Mouse (Mus musculus) neural tube, embryonic 12.5 days (tissue): ENCODE results near the gene Lrrc59. TPM values are rescaled to one million over a fixed set of nuclear protein-coding genes. Genes with fewer than 3 reads are reported as not detected.

Source experiments
- ATAC-seq: fragments of 200-750 bp; cut with Nextera tagmentation; 2 replicates; pipeline ENCODE4 v1.8.0; 2017; ENCODE audit warnings: low read depth, mild to moderate bottlenecking, moderate TSS enrichment, moderate library complexity; ENCODE audit not compliant: low FRiP score
- H3K27ac ChIP-seq: fragments of 300-500 bp; sonication (generic); 2 replicates; pipeline ENCODE4 v1.5.1; 2016
- H3K27me3 ChIP-seq: fragments of 300-500 bp; sonication (generic); replicated peaks from 2 replicates; pipeline ENCODE4 v1.6.1; 2016; ENCODE audit warnings: mild to moderate bottlenecking
- H3K36me3 ChIP-seq: fragments of 300-500 bp; sonication (generic); 2 replicates; pipeline ENCODE4 v1.6.1; 2016; ENCODE audit warnings: mild to moderate bottlenecking
- H3K4me1 ChIP-seq: fragments of 300-500 bp; sonication (generic); 2 replicates; pipeline ENCODE4 v1.6.1; 2016
- H3K4me2 ChIP-seq: fragments of 300-500 bp; sonication (generic); replicated peaks from 2 replicates; pipeline ENCODE4 v1.6.1; 2016; ENCODE audit warnings: mild to moderate bottlenecking
- H3K4me3 ChIP-seq: fragments of 300-500 bp; sonication (generic); 2 replicates; pipeline ENCODE4 v1.5.1; 2016
- H3K9ac ChIP-seq: fragments of 300-500 bp; sonication (generic); 2 replicates; pipeline ENCODE4 v1.6.1; 2016; ENCODE audit warnings: mild to moderate bottlenecking
- H3K9me3 ChIP-seq: fragments of 300-500 bp; sonication (generic); 2 replicates; pipeline ENCODE4 v1.6.1; 2016; ENCODE audit warnings: mild to moderate bottlenecking
- WGBS: fragments of 180-500 bp; shearing (Covaris S2); methylation state at CpG from one replicate; pipeline ENCODE4 v1.1.7; 2016; 5-methylcytosine and 5-hydroxymethylcytosine counted together
- polyA plus RNA-seq: library from polyadenylated mRNA; unstranded; fragments of >200 nt; fragmentation: Nextera tagmentation; extraction: Ambion mirVana; gene quantifications from 2 replicates; pipeline ENCODE4 v1.2.1, GENCODE M21; 2016

The Lrrc59 gene
- polyA plus RNA-seq, result 201 and 203 TPM in 2 replicates

DNA sequence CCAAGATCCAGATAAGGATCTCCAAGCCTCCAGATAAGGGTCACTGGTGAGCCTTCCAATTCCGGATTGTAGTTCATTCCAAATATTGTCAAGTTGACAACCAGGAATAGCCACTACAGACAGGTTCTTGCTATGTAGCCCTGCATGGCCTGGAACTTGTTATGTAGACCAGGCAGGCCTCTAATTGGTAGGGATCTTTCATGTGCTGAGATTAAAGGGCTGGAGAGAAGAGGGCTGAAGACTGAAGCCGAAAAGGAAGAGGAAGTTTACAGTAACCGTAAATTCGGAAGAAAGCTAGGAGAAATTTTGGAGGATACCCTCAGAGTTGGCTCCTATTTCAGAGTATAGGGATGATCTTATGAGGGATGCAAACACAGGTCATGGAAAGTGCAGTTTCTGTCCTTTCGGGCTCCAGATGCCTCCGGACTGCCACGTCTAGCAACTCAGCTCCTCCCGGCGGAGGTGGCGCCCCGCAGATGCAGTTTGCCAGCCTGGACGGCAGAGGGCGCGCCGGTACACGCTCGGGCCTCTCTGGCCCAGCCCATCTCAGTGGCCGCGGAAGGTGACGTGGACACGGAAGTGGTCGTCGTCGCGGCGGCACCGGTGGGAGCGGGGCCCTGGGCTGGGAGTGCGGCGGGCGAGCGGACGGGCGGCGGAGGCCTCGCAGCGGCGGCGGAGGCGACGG, at the start of gene Lrrc59:
Gene Lrrc59, plus strand, starts transcription at position 569 of the 685 bp plus-strand sequence.
- 7% methylated on average over 35 of the region's 41 CpGs for WGBS
- H3K27me3 ChIP-seq, result no peaks in the 10 kb centered on the region
- H3K4me2 ChIP-seq, result peak within 1 kb of the TSS; percentile 87
- H3K9ac ChIP-seq, result peak within 1 kb of the TSS; percentile 88
- H3K27ac ChIP-seq, result no peak within 1 kb of the TSS
- H3K4me3 ChIP-seq, result peak within 1 kb of the TSS; percentile 92
- H3K36me3 ChIP-seq, result peaks cover 25% of the 10 kb centered on the region
- peak; percentile 94 for ATAC-seq
- peaks cover 10% of the 10 kb centered on the region; the same call in 1 of the 2 replicates for H3K4me1 ChIP-seq
- H3K9me3 ChIP-seq, result no peaks in the 10 kb centered on the region

- no peak overlapping the region for H3K4me2 ChIP-seq
- ATAC-seq, result no peak
- no peak overlapping the region for H3K4me3 ChIP-seq
- WGBS, result 91% methylated on average over 5 of the region's 5 CpGs
- H3K9ac ChIP-seq, result no peak overlapping the region
- H3K9me3 ChIP-seq, result no peaks in the 10 kb centered on the region
- H3K27me3 ChIP-seq, result no peaks in the 10 kb centered on the region
- H3K36me3 ChIP-seq, result no peaks in the 10 kb centered on the region
- H3K4me1 ChIP-seq, result no peaks in the 10 kb centered on the region
- H3K27ac ChIP-seq, result no peak overlapping the region
These were observed 49.3 kb upstream of the Lrrc59 start for GRCm38 (mm10) chr11:94580111-94580740.

- H3K36me3 ChIP-seq, result no peaks in the 10 kb centered on the region
- WGBS, result 96% methylated on average over 9 of the region's 9 CpGs
- H3K4me1 ChIP-seq, result no peaks in the 10 kb centered on the region
- no peak for ATAC-seq
- H3K27me3 ChIP-seq, result no peaks in the 10 kb centered on the region
- no peak overlapping the region for H3K4me3 ChIP-seq
- H3K9me3 ChIP-seq, result no peaks in the 10 kb centered on the region
- no peak overlapping the region for H3K27ac ChIP-seq
- no peak overlapping the region for H3K4me2 ChIP-seq
- H3K9ac ChIP-seq, result no peak overlapping the region
These were observed 44.5 kb upstream of the Lrrc59 start for GRCm38 (mm10) chr11:94585091-94585490.

GRCm38 (mm10) chr11:94587511-94587910, 42.1 kb upstream of the Lrrc59 start:
- Histone ChIP-seq H3K27ac (no peak overlapping the region), H3K9ac (no peak overlapping the region), H3K4me3 (no peak overlapping the region), H3K27me3 (no peaks in the 10 kb centered on the region), H3K4me2 (no peak overlapping the region), H3K9me3 (no peaks in the 10 kb centered on the region), H3K36me3 (no peaks in the 10 kb centered on the region), H3K4me1 (0 out of 2 replicates have a peak, but pooled peaks cover 6% of the 10 kb centered on the region)
- no peak for ATAC-seq
- 74% methylated on average over 6 of the region's 6 CpGs for WGBS

DNA sequence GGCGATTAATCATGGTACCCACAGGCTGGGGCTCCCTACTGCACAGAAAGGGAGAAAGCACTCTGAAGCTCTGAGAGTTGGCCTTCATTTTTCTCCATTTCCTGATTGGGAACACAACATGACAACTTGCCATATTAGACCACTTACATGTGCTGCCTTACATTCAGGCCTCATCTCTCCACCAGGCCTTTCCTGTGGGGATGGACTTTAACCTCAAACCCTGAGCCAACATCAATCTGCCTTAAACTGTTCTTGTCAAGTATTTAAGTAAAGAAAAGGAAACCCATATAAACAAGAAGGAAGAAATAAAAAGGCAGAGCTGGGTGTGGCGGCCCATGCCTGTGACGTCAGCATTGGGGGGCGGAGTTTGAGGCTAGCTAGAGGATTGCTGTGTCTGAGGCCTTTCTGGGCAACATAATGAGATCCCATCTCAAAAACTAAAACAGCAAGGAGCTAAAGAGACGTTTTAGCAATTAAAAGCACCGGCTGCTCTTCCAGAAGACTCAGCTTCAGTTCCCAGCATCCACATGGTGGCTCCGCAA, 33.2 kb upstream of the Lrrc59 start:
- Histone ChIP-seq H3K4me2 (no peak overlapping the region), H3K27me3 (no peaks in the 10 kb centered on the region), H3K36me3 (no peaks in the 10 kb centered on the region; the same call in 1 of the 2 replicates), H3K27ac (no peak overlapping the region), H3K9me3 (no peaks in the 10 kb centered on the region), H3K4me1 (0 out of 2 replicates have a peak, but pooled peaks cover 4% of the 10 kb centered on the region), H3K9ac (no peak overlapping the region), H3K4me3 (no peak overlapping the region)
- no peak for ATAC-seq
- WGBS, result 79% methylated on average over 7 of the region's 7 CpGs

DNA sequence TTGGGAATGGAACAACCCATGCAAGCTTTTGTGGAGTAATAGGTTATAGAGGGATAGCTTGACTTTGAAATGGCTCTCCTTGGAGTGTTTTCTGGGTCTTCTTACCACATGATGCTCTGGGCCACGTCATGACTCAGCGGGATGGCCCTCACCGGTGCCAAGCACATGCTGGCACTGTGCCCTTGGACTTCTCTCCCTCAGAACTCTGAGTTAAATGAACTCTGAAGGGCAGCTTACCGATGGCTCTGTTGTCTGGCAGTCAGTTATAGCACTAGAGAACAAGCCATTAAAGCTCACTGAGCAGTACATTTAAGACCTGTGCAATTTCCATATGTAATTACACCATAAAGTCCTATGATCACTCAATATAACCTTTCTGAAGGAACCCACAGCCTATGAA, 32.2 kb upstream of the Lrrc59 start:
- Histone ChIP-seq H3K27ac (no peak overlapping the region), H3K9me3 (no peaks in the 10 kb centered on the region), H3K4me1 (peaks cover 5% of the 10 kb centered on the region), H3K9ac (no peak overlapping the region), H3K4me3 (no peak overlapping the region), H3K4me2 (no peak overlapping the region), H3K36me3 (no peaks in the 10 kb centered on the region; the same call in 1 of the 2 replicates), H3K27me3 (no peaks in the 10 kb centered on the region)
- WGBS, result 77% methylated on average over 4 of the region's 4 CpGs
- no peak for ATAC-seq

- Histone ChIP-seq H3K9me3 (no peaks in the 10 kb centered on the region), H3K4me1 (peaks cover 5% of the 10 kb centered on the region), H3K4me3 (no peak overlapping the region), H3K27ac (no peak overlapping the region), H3K4me2 (no peak overlapping the region), H3K9ac (no peak overlapping the region), H3K36me3 (no peaks in the 10 kb centered on the region; the same call in 1 of the 2 replicates), H3K27me3 (no peaks in the 10 kb centered on the region)
- 81% methylated on average over 6 of the region's 6 CpGs for WGBS
- no peak for ATAC-seq
These were observed 31.0 kb upstream of the Lrrc59 start for GRCm38 (mm10) chr11:94598437-94599120.

DNA sequence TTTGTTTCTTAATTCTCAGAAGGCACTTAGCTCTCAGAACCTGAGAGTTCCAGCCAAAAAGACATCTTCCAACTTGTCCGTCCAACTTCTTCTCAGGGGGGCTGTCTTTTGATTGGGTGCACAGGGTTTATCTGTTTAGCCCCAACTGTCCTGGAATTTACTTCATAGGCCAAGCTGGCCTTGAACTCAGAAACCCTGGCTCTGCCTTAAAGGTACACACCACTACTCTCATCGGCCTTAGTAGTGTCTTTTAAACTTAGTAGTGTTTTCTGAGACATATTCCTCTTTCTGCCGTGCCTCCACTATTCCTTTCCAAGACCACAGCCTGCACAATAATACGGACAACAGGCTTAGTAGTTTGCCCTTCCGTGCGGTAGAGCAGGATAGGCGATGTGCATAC, 29.1 kb upstream of the Lrrc59 start:
- 92% methylated on average over 7 of the region's 7 CpGs for WGBS
- no peak for ATAC-seq
- peak overlapping the region; percentile 77; the same call in 1 of the 2 replicates for H3K4me2 ChIP-seq
- peaks cover 5% of the 10 kb centered on the region for H3K4me1 ChIP-seq
- H3K27me3 ChIP-seq, result no peaks in the 10 kb centered on the region
- H3K9me3 ChIP-seq, result no peaks in the 10 kb centered on the region
- H3K36me3 ChIP-seq, result no peaks in the 10 kb centered on the region; the same call in 1 of the 2 replicates
- no peak overlapping the region for H3K27ac ChIP-seq
- no peak overlapping the region for H3K9ac ChIP-seq
- H3K4me3 ChIP-seq, result no peak overlapping the region

DNA sequence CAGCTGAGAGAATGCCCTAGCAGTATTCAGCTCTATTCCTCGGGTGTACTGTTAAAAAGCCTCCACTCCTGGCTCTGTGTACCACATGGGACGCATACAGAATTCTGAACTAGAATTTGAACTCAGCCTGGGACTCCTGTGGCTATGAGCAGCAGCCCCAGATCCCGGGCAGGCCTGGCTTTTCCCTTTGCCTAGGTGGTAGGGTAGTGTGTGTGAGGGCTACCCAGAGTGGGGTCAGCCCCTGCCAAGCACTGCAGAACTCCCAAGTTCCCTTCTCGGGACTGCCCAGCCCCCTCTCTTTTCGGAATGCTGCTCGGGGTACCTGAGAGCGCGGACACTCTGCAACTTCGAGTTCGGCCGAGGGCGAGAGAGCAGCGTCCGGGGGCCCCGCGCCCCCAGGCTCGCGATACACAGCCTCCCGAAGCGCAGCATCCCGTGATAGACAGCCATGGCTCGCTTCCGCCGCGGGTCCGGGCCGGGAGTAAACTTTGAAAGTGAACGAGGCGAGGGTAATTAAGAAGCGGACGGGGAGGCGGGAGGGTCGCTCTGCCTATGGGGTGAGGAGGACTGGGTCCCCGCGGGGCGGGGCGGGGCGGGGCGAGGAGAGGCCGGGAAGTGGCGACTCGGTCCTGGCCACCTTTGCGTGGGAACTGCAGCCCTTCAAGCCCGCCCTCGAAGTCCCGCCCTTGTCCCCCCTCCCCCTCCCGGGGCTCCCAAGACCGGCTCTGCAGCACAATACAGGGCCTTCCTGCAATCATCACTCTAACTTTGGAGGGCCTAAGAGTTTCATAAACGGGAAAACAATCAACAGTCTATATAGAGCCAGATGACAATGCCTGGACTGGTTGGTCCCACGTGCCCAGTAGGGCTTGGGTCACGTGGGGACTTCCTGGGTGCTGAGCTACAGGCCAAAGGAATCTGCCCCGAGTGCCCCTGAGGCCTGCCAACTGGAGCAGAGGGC, 28.0 kb upstream of the Lrrc59 start, which contains the start of gene Acsf2:
Gene Acsf2, minus strand, starts transcription at position 551 of the 961 bp plus-strand sequence.
- H3K4me1 ChIP-seq, result peaks cover 5% of the 10 kb centered on the region
- peak within 1 kb of the TSS; percentile 50 for H3K9ac ChIP-seq
- H3K4me3 ChIP-seq, result peak within 1 kb of the TSS; percentile 45
- peak; percentile 89 for ATAC-seq
- H3K4me2 ChIP-seq, result peak within 1 kb of the TSS; percentile 77
- no peaks in the 10 kb centered on the region for H3K27me3 ChIP-seq
- no peaks in the 10 kb centered on the region for H3K36me3 ChIP-seq
- no peak within 1 kb of the TSS for H3K27ac ChIP-seq
- 2% methylated on average over 52 of the region's 52 CpGs for WGBS
- no peaks in the 10 kb centered on the region for H3K9me3 ChIP-seq

DNA sequence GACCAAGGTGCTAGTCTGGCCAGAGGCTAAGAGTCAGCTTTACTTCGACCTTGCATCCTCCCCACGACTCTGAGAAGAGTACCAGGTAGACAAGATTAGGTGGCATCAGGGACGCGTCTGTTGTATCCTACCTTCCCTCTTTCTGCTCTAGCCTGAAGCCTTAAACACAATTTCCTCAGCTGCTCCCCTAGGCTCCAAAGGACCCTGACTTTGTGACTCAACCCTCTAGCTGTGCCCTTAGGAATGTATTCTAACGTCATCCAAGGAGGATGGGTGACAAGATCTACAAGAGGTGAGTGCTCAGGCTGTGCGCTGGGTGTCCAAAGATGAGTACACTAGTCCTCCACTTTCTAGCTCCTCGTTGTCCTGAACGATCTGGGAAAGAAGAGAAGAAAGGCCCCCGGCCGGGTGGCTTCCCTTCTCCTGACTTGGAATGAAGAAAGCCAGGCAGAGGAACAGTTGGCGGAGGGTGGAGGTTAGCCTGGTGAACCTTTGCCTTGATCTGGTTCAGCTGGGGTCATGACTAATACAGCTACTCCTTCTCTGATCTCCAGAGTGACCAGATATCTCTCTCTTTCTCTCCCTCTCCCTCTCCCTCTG, 27.1 kb upstream of the Lrrc59 start:
- Histone ChIP-seq H3K27ac (no peak overlapping the region), H3K9me3 (no peaks in the 10 kb centered on the region), H3K4me1 (peaks cover 5% of the 10 kb centered on the region), H3K4me2 (peak overlapping the region; percentile 77), H3K9ac (no peak overlapping the region), H3K36me3 (no peaks in the 10 kb centered on the region), H3K4me3 (no peak overlapping the region), H3K27me3 (no peaks in the 10 kb centered on the region)
- no peak for ATAC-seq
- 71% methylated on average over 11 of the region's 11 CpGs for WGBS
